Mouse (Mus musculus) myocyte (in vitro differentiated cells): Measurements from ENCODE around the gene Oprd1. TPM values are rescaled to one million over a fixed set of nuclear protein-coding genes. Genes with fewer than 3 reads are reported as not detected.
A peak's percentile ranks its signal among the peaks of the same experiment; 100 is the strongest.

Source experiments
- H3K27me3 ChIP-seq: one replicate; pipeline ENCODE4 v1.6.1; 2011; ENCODE audit not compliant: control insufficient read depth, insufficient read depth, insufficient read length
- H3K36me3 ChIP-seq: one replicate; pipeline ENCODE4 v1.6.1; 2011; ENCODE audit not compliant: control insufficient read depth, insufficient read depth
- H3K4me2 ChIP-seq: one replicate; pipeline ENCODE4 v1.6.1; 2011; ENCODE audit warnings: low read depth, control low read depth
- H3K4me3 ChIP-seq: one replicate; pipeline ENCODE4 v1.5.1; 2011; ENCODE audit warnings: mild to moderate bottlenecking, control low read depth, moderate library complexity
- H3K79me2 ChIP-seq: one replicate; pipeline ENCODE4 v1.6.1; 2011; ENCODE audit not compliant: control insufficient read depth, insufficient read depth
- H3ac ChIP-seq: one replicate; pipeline ENCODE4 v1.6.1; 2011; ENCODE audit not compliant: control insufficient read depth, insufficient read length
- CEBPB ChIP-seq: IDR thresholded peaks from 2 replicates; pipeline ENCODE4 v1.6.1; 2011; ENCODE audit warnings: mild to moderate bottlenecking, moderate library complexity; ENCODE audit not compliant: poor library complexity, insufficient read depth, severe bottlenecking
- E2F4 ChIP-seq: IDR thresholded peaks from one replicate; pipeline ENCODE4 v1.6.1; 2011; ENCODE audit warnings: mild to moderate bottlenecking, control low read depth, moderate library complexity; ENCODE audit not compliant: insufficient read depth
- MAX ChIP-seq: IDR thresholded peaks from one replicate; pipeline ENCODE4 v1.6.1; 2011; ENCODE audit warnings: low read depth, mild to moderate bottlenecking, control low read depth
- MYOD1 ChIP-seq, 3 experiments: IDR thresholded peaks; one replicate each; pipeline ENCODE4 v1.6.1; 2011; ENCODE audit warnings: control low read depth in 2 of 3, low read depth in 2 of 3, mild to moderate bottlenecking in 2 of 3, moderate library complexity in 1 of 3; ENCODE audit not compliant: insufficient read length in 2 of 3, control insufficient read depth in 1 of 3
- MYOG ChIP-seq, 3 experiments: IDR thresholded peaks; one replicate each; pipeline ENCODE4 v1.6.1; 2011; ENCODE audit warnings: control low read depth in 2 of 3, low read depth in 2 of 3, mild to moderate bottlenecking in 2 of 3; ENCODE audit not compliant: insufficient read length in 2 of 3, control insufficient read depth in 1 of 3, insufficient read depth in 1 of 3
- POLR2A ChIP-seq: IDR thresholded peaks from one replicate; pipeline ENCODE4 v1.6.1; 2011; ENCODE audit warnings: low read depth, mild to moderate bottlenecking, control low read depth, moderate library complexity; ENCODE audit not compliant: insufficient read length
- POLR2AphosphoS2 ChIP-seq: IDR thresholded peaks from one replicate; pipeline ENCODE4 v1.6.1; 2011; ENCODE audit warnings: low read depth, control low read depth; ENCODE audit not compliant: insufficient read length
- REST ChIP-seq: IDR thresholded peaks from one replicate; pipeline ENCODE4 v1.6.1; 2011; ENCODE audit warnings: mild to moderate bottlenecking, control low read depth, moderate library complexity; ENCODE audit not compliant: insufficient read depth, insufficient read length
- SRF ChIP-seq: IDR thresholded peaks from one replicate; pipeline ENCODE4 v1.6.1; 2011; ENCODE audit warnings: low read depth; ENCODE audit not compliant: control insufficient read depth, insufficient read length
- TCF12 ChIP-seq: IDR thresholded peaks from one replicate; pipeline ENCODE4 v1.6.1; 2011; ENCODE audit warnings: mild to moderate bottlenecking, control low read depth; ENCODE audit not compliant: poor library complexity, insufficient read depth, severe bottlenecking
- TCF3 ChIP-seq: IDR thresholded peaks from one replicate; pipeline ENCODE4 v1.6.1; 2011; ENCODE audit warnings: low read depth, control low read depth; ENCODE audit not compliant: insufficient read length
- USF1 ChIP-seq: IDR thresholded peaks from one replicate; pipeline ENCODE4 v1.6.1; 2011; ENCODE audit warnings: low read depth, mild to moderate bottlenecking, control low read depth, moderate library complexity
- polyA plus RNA-seq: library from polyadenylated mRNA; unstranded; fragments of >200 nt; fragmentation: generic; extraction: Trizol; gene quantifications from one replicate; pipeline ENCODE4 v1.2.1, GENCODE M21; 2012; ENCODE audit warnings: missing spikeins

Oprd1 gene
- polyA plus RNA-seq, 1 experiment = not detected

GRCm38 (mm10) chr4:132166350-132167290 is 22.3 kb upstream of the Oprd1 start:
- H3K36me3 ChIP-seq = no peaks in the 10 kb centered on the region
- no peaks in the 10 kb centered on the region for H3K27me3 ChIP-seq
- peak overlapping the region; percentile 89 for H3K4me2 ChIP-seq
- TF ChIP-seq MYOG (IDR thresholded peaks at IDR 0.05; ENCODE audit: control insufficient read depth in 1 of 3, insufficient read depth in 1 of 3, insufficient read length in 2 of 3, low read depth in 2 of 3) = peak in 1 of 3 experiments; percentile 64
- TF ChIP-seq USF1 = no peak
- TF ChIP-seq MYOD1 (IDR thresholded peaks at IDR 0.05; ENCODE audit: control insufficient read depth in 1 of 3, insufficient read length in 2 of 3, low read depth in 2 of 3) = peak in 2 of 3 experiments; percentile 57 to 62
- no peak for TF ChIP-seq TCF12
- no peak overlapping the region for H3ac ChIP-seq
- no peak overlapping the region for H3K4me3 ChIP-seq
- H3K79me2 ChIP-seq = no peaks in the 10 kb centered on the region

DNA sequence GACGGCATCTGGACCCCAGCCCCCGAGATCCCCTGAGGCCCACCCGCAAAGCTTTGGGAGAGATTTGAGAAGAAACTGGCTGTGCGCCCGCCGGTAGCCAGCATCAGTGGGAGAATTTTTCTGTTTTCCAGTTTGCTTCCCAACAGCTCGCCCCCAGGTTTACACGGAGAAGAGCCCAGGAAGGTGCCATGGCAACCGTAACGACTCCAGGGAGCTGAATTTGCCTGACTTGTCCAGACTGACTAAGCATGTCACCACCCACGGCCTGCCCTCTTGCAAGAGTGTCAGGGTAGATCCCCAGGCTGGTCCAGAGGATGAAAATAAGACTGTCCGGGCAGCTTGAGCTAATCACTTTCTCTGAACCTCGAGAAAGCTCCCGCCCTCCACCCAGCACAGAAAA is 21.4 kb upstream of the Oprd1 start:
- Histone ChIP-seq H3K79me2 (no peaks in the 10 kb centered on the region), H3K27me3 (no peaks in the 10 kb centered on the region), H3K4me3 (no peak overlapping the region), H3ac (no peak overlapping the region), H3K4me2 (peak overlapping the region; percentile 89), H3K36me3 (no peaks in the 10 kb centered on the region)
- TF ChIP-seq CEBPB (no peak), E2F4 (no peak), TCF12 (no peak), POLR2AphosphoS2 (no peak), SRF (no peak)

- H3K4me3 ChIP-seq = no peak overlapping the region
- H3K36me3 ChIP-seq = no peaks in the 10 kb centered on the region
- TF ChIP-seq REST = no peak
- TF ChIP-seq CEBPB = no peak
- no peak for TF ChIP-seq POLR2AphosphoS2
- no peak for TF ChIP-seq SRF
- no peak for TF ChIP-seq POLR2A
- TF ChIP-seq USF1 = no peak
- no peak for TF ChIP-seq MAX
- H3K4me2 ChIP-seq = no peak overlapping the region
- no peaks in the 10 kb centered on the region for H3K27me3 ChIP-seq
- H3K79me2 ChIP-seq = no peaks in the 10 kb centered on the region
- no peak overlapping the region for H3ac ChIP-seq
Measured at GRCm38 (mm10) chr4:132156941-132157622, 12.8 kb upstream of the Oprd1 start.

DNA sequence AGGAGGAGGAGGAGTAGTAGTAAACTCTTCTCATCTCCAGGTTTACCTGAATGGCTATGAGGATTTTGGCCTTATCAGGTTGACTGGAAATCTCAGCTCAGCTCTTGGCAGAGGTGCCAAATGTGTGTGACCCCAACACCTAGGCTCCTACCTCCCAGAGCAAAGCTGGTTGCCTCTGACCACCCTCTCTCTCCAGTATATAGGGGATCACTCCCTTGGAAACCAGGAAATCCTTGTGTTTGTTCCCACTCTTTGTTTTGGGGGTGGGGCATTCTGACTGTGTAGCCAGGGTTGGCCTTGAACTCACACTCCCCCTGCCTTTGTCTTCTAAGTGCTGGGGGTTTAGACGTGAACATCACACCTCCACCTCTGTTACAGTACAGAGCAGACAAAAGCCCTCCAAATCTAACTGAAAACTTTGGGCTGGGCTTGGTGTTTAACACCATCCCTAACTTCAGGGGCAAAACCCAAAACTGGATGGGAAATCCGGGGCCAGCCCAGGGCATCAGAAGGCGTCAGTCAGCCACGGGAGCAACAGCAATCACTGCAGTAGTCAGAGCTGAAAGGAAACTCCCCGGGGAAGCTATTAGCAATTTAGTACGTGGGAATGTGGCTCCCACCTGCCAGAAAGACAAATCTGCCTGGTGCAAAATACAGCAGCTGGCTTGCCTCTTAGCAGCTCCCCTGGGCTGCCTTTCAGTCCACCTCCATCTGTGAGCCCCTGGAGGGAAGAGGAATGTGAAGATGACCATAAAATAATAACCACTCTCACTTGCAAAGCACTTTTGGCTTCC is 10.8 kb upstream of the Oprd1 start:
- no peaks in the 10 kb centered on the region for H3K79me2 ChIP-seq
- H3K4me2 ChIP-seq = peak overlapping the region; percentile 15
- H3K36me3 ChIP-seq = no peaks in the 10 kb centered on the region
- H3K27me3 ChIP-seq = no peaks in the 10 kb centered on the region
- H3K4me3 ChIP-seq = no peak overlapping the region
- TF ChIP-seq E2F4 = no peak
- no peak for TF ChIP-seq MYOD1 (IDR thresholded peaks at IDR 0.05; ENCODE audit: control insufficient read depth in 1 of 3, insufficient read length in 2 of 3, low read depth in 2 of 3)
- TF ChIP-seq TCF12 = no peak
- TF ChIP-seq MYOG (IDR thresholded peaks at IDR 0.05; ENCODE audit: control insufficient read depth in 1 of 3, insufficient read depth in 1 of 3, insufficient read length in 2 of 3, low read depth in 2 of 3) = no peak
- no peak for TF ChIP-seq POLR2AphosphoS2
- TF ChIP-seq TCF3 = no peak
- no peak for TF ChIP-seq SRF
- no peak for TF ChIP-seq MAX
- TF ChIP-seq POLR2A = no peak
- TF ChIP-seq CEBPB = no peak
- no peak for TF ChIP-seq REST
- TF ChIP-seq USF1 = no peak
- H3ac ChIP-seq = no peak overlapping the region
